Mouse (Mus musculus): ENCODE measurements around the gene Dmap1. TPM values are rescaled to one million over a fixed set of nuclear protein-coding genes. Genes with fewer than 3 reads are reported as not detected.

The Dmap1 gene
- polyA plus RNA-seq, 1 experiment from 2014 or later: 27.5 TPM

GRCm38 (mm10) chr4:117660001-117660400 lies 22.1 kb downstream of the Dmap1 start:
- Histone ChIP-seq H3K27ac (replicated peaks) (no peak overlapping the region), H3K27me3 (ENCODE audit: control insufficient read depth, insufficient read depth, low read length) (no peaks in the 10 kb centered on the region), H3K4me3 (ENCODE audit: low read depth, low read length) (no peak overlapping the region), H3K36me3 (ENCODE audit: control insufficient read depth, insufficient read depth, low read length) (peaks cover 5% of the 10 kb centered on the region; the same call in 1 of the 2 replicates), H3K9me3 (ENCODE audit: control insufficient read depth, low read length) (no peaks in the 10 kb centered on the region), H3K9ac (ENCODE audit: low read length) (no peak overlapping the region), H3K4me2 (replicated peaks; ENCODE audit: low read depth) (no peak overlapping the region), H3K4me1 (replicated peaks; ENCODE audit: control insufficient read depth, insufficient read depth) (no peaks in the 10 kb centered on the region)
- no peak for TF ChIP-seq CTCF (IDR thresholded peaks at IDR 0.05; ENCODE audit: low read depth)
- TF ChIP-seq EP300 (optimal IDR thresholded peaks at IDR 0.05): no peak
- ATAC-seq (ENCODE audit: low FRiP score, low TSS enrichment): no peak
- no peak for DNase-seq (ENCODE audit: low spot score)
- 76% methylated on average over 5 of the region's 5 CpGs for WGBS

- Histone ChIP-seq H3K4me3 (ENCODE audit: low read depth, low read length) (no peak overlapping the region), H3K36me3 (ENCODE audit: control insufficient read depth, insufficient read depth, low read length) (peaks cover 5% of the 10 kb centered on the region; the same call in 1 of the 2 replicates), H3K4me1 (replicated peaks; ENCODE audit: control insufficient read depth, insufficient read depth) (no peaks in the 10 kb centered on the region), H3K4me2 (replicated peaks; ENCODE audit: low read depth) (no peak overlapping the region), H3K27ac (replicated peaks) (no peak overlapping the region), H3K9me3 (ENCODE audit: control insufficient read depth, low read length) (no peaks in the 10 kb centered on the region), H3K27me3 (ENCODE audit: control insufficient read depth, insufficient read depth, low read length) (no peaks in the 10 kb centered on the region), H3K9ac (ENCODE audit: low read length) (no peak overlapping the region)
- 41% methylated on average over 14 of the region's 14 CpGs for WGBS
- TF ChIP-seq EP300 (optimal IDR thresholded peaks at IDR 0.05) (no peak), CTCF (IDR thresholded peaks at IDR 0.05; ENCODE audit: low read depth) (peak; percentile 64)
- DNase-seq (ENCODE audit: low spot score) (peak; percentile 54), ATAC-seq (ENCODE audit: low FRiP score, low TSS enrichment) (peak; percentile 48)
These were observed 23.3 kb downstream of the Dmap1 start for GRCm38 (mm10) chr4:117658582-117659444.

- Histone ChIP-seq H3K27ac (replicated peaks) (0 out of 2 replicates have a peak overlapping the region, but pooled peaks have one; percentile 9), H3K36me3 (ENCODE audit: control insufficient read depth, insufficient read depth, low read length) (peaks cover 5% of the 10 kb centered on the region; the same call in 1 of the 2 replicates), H3K4me1 (replicated peaks; ENCODE audit: control insufficient read depth, insufficient read depth) (no peaks in the 10 kb centered on the region), H3K9me3 (ENCODE audit: control insufficient read depth, low read length) (no peaks in the 10 kb centered on the region), H3K9ac (ENCODE audit: low read length) (no peak overlapping the region), H3K27me3 (ENCODE audit: control insufficient read depth, insufficient read depth, low read length) (no peaks in the 10 kb centered on the region), H3K4me3 (ENCODE audit: low read depth, low read length) (no peak overlapping the region), H3K4me2 (replicated peaks; ENCODE audit: low read depth) (no peak overlapping the region)
- WGBS: 69% methylated on average over 4 of the region's 4 CpGs
- TF ChIP-seq CTCF (IDR thresholded peaks at IDR 0.05; ENCODE audit: low read depth): no peak
- TF ChIP-seq EP300 (optimal IDR thresholded peaks at IDR 0.05): no peak
- DNase-seq (ENCODE audit: low spot score) (no peak), ATAC-seq (ENCODE audit: low FRiP score, low TSS enrichment) (no peak)
These were observed 24.4 kb downstream of the Dmap1 start for GRCm38 (mm10) chr4:117657646-117658045.

- DNase-seq (ENCODE audit: low spot score): no peak
- no peaks in the 10 kb centered on the region for H3K4me1 ChIP-seq (replicated peaks; ENCODE audit: control insufficient read depth, insufficient read depth)
- no peak overlapping the region for H3K4me2 ChIP-seq (replicated peaks; ENCODE audit: low read depth)
- H3K27ac ChIP-seq (replicated peaks): no peak overlapping the region
- H3K4me3 ChIP-seq (ENCODE audit: low read depth, low read length): no peak overlapping the region
- H3K9me3 ChIP-seq (ENCODE audit: control insufficient read depth, low read length): no peaks in the 10 kb centered on the region
- peaks cover 5% of the 10 kb centered on the region; the same call in 1 of the 2 replicates for H3K36me3 ChIP-seq (ENCODE audit: control insufficient read depth, insufficient read depth, low read length)
- H3K9ac ChIP-seq (ENCODE audit: low read length): no peak overlapping the region
- no peak for ATAC-seq (ENCODE audit: low FRiP score, low TSS enrichment)
- TF ChIP-seq CTCF (IDR thresholded peaks at IDR 0.05; ENCODE audit: low read depth) (no peak), EP300 (optimal IDR thresholded peaks at IDR 0.05) (no peak)
- no peaks in the 10 kb centered on the region for H3K27me3 ChIP-seq (ENCODE audit: control insufficient read depth, insufficient read depth, low read length)
- WGBS: 59% methylated on average over 6 of the region's 6 CpGs
These were observed 25.1 kb downstream of the Dmap1 start for GRCm38 (mm10) chr4:117656961-117657360.

GRCm38 (mm10) chr4:117655500-117655863 lies 26.6 kb downstream of the Dmap1 start:
- WGBS: 62% methylated on average over 5 of the region's 5 CpGs
- H3K36me3 ChIP-seq (ENCODE audit: control insufficient read depth, insufficient read depth, low read length): no peaks in the 10 kb centered on the region
- H3K27me3 ChIP-seq (ENCODE audit: control insufficient read depth, insufficient read depth, low read length): no peaks in the 10 kb centered on the region
- H3K9me3 ChIP-seq (ENCODE audit: control insufficient read depth, low read length): no peaks in the 10 kb centered on the region
- no peak for ATAC-seq (ENCODE audit: low FRiP score, low TSS enrichment)
- no peak overlapping the region for H3K9ac ChIP-seq (ENCODE audit: low read length)
- TF ChIP-seq EP300 (optimal IDR thresholded peaks at IDR 0.05): no peak
- TF ChIP-seq CTCF (IDR thresholded peaks at IDR 0.05; ENCODE audit: low read depth): no peak
- no peaks in the 10 kb centered on the region for H3K4me1 ChIP-seq (replicated peaks; ENCODE audit: control insufficient read depth, insufficient read depth)
- H3K4me3 ChIP-seq (ENCODE audit: low read depth, low read length): no peak overlapping the region
- no peak overlapping the region for H3K4me2 ChIP-seq (replicated peaks; ENCODE audit: low read depth)
- no peak overlapping the region for H3K27ac ChIP-seq (replicated peaks)
- DNase-seq (ENCODE audit: low spot score): no peak
